Mouse (Mus musculus): ENCODE data around the gene Clcc1. TPM values are rescaled to one million over a fixed set of nuclear protein-coding genes. Genes with fewer than 3 reads are reported as not detected.

Gene Clcc1
- polyA plus RNA-seq, 1 experiment: 47.5 TPM

- TF ChIP-seq CTCF (IDR thresholded peaks at IDR 0.05; ENCODE audit: borderline replicate concordance, control insufficient read depth, extremely low read depth, insufficient read depth, low read length, poor library complexity) (no peak), POLR2A (IDR thresholded peaks at IDR 0.05; ENCODE audit: control insufficient read depth, extremely low read depth, insufficient read depth, low read length, poor library complexity) (no peak)
- no peak overlapping the region for H3K4me3 ChIP-seq (ENCODE audit: control insufficient read depth, insufficient read depth, low read length)
- DNase-seq: no peak
- H3K4me1 ChIP-seq (replicated peaks; ENCODE audit: control insufficient read depth, insufficient read depth, low read length): peaks cover 6% of the 10 kb centered on the region; the same call in 1 of the 2 replicates
- no peaks in the 10 kb centered on the region for H3K36me3 ChIP-seq (ENCODE audit: control insufficient read depth, insufficient read depth, low read length)
- no peaks in the 10 kb centered on the region for H3K27me3 ChIP-seq (ENCODE audit: control insufficient read depth, insufficient read depth, low read length)
- H3K27ac ChIP-seq (ENCODE audit: control insufficient read depth, insufficient read depth, low read length): no peak overlapping the region
These were observed 73.6 kb downstream of the Clcc1 start for GRCm38 (mm10) chr3:108727344-108727743.

GRCm38 (mm10) chr3:108727776-108728175 is 74.1 kb downstream of the Clcc1 start:
- 39% methylated on average over 3 of the region's 3 CpGs for WGBS
- no peak overlapping the region for H3K4me3 ChIP-seq (ENCODE audit: control insufficient read depth, insufficient read depth, low read length)
- H3K4me1 ChIP-seq (replicated peaks; ENCODE audit: control insufficient read depth, insufficient read depth, low read length): peaks cover 2% of the 10 kb centered on the region; the same call in 1 of the 2 replicates
- no peaks in the 10 kb centered on the region for H3K27me3 ChIP-seq (ENCODE audit: control insufficient read depth, insufficient read depth, low read length)
- no peak for DNase-seq
- no peak overlapping the region for H3K27ac ChIP-seq (ENCODE audit: control insufficient read depth, insufficient read depth, low read length)
- no peak for TF ChIP-seq POLR2A (IDR thresholded peaks at IDR 0.05; ENCODE audit: control insufficient read depth, extremely low read depth, insufficient read depth, low read length, poor library complexity)
- no peak for TF ChIP-seq CTCF (IDR thresholded peaks at IDR 0.05; ENCODE audit: borderline replicate concordance, control insufficient read depth, extremely low read depth, insufficient read depth, low read length, poor library complexity)
- H3K36me3 ChIP-seq (ENCODE audit: control insufficient read depth, insufficient read depth, low read length): no peaks in the 10 kb centered on the region

Other genes starting within 250 kb of the Clcc1 start
- gene Celsr2, start 238.4 kb upstream of the Clcc1 start, polyA plus RNA-seq (2012; rRNA removed): 28.2 and 37.6 TPM in 2 replicates
- gene Sars, start 208.7 kb upstream of the Clcc1 start, polyA plus RNA-seq (2012; rRNA removed): 45.7 and 46.5 TPM in 2 replicates
- 0.16 TPM in 1 of 2 replicates, not detected in the other for gene 1700013F07Rik, start 119.8 kb upstream of the Clcc1 start, polyA plus RNA-seq (2012; rRNA removed)
- 1.7 and 1.8 TPM in 2 replicates for gene 5330417C22Rik, start 117.4 kb upstream of the Clcc1 start, polyA plus RNA-seq (2012; rRNA removed)
- 5.2 TPM in 2 replicates for gene Tmem167b, start 91.4 kb upstream of the Clcc1 start, polyA plus RNA-seq (2012; rRNA removed)
- 3.0 and 4.5 TPM in 2 replicates for gene Taf13, start 82.2 kb upstream of the Clcc1 start, polyA plus RNA-seq (2012; rRNA removed)
- gene Wdr47, start 62.6 kb upstream of the Clcc1 start, polyA plus RNA-seq (2012; rRNA removed): 7.8 and 8.3 TPM in 2 replicates
- 6.2 and 7.8 TPM in 2 replicates for gene Gpsm2, start 68.4 kb downstream of the Clcc1 start, polyA plus RNA-seq (2012; rRNA removed)
- gene Aknad1, start 85.7 kb downstream of the Clcc1 start, polyA plus RNA-seq (2012; rRNA removed): 0.05 TPM in 1 of 2 replicates, not detected in the other
- 10.5 and 13.2 TPM in 2 replicates for gene Stxbp3, start 186.6 kb downstream of the Clcc1 start, polyA plus RNA-seq (2012; rRNA removed)
- gene Fndc7, start 236.1 kb downstream of the Clcc1 start, polyA plus RNA-seq (2012; rRNA removed): 3.4 and 3.5 TPM in 2 replicates